Mouse (Mus musculus): ENCODE results near the gene Hist1h2ad. TPM values are rescaled to one million over a fixed set of nuclear protein-coding genes. Genes with fewer than 3 reads are reported as not detected.
"Not testable (repeated sequence)": the region's sequence is repeated elsewhere in the genome, so short reads cannot be mapped to it uniquely, and the experiment has no call there.

Gene Hist1h2ad
- polyA plus RNA-seq, 1 experiment from 2014 or later = 1.3 TPM

GRCm38 (mm10) chr13:23591886-23592285 lies 17.7 kb downstream of the Hist1h2ad start:
- WGBS = 91% methylated on average over 7 of the region's 7 CpGs
- not testable (repeated sequence) for H3K4me2 ChIP-seq (ENCODE audit: low read length); H3K36me3 ChIP-seq (ENCODE audit: control insufficient read depth, insufficient read depth, low read length); H3K9me3 ChIP-seq (ENCODE audit: control insufficient read depth, low read length); H3K4me1 ChIP-seq (ENCODE audit: control insufficient read depth, insufficient read depth, low read depth, low read length); ATAC-seq; H3K4me3 ChIP-seq (ENCODE audit: low read length); H3K27ac ChIP-seq (ENCODE audit: low read depth, low read length); H3K27me3 ChIP-seq (replicated peaks; ENCODE audit: control insufficient read depth, insufficient read depth, low read length); H3K9ac ChIP-seq (ENCODE audit: low read depth, low read length)

GRCm38 (mm10) chr13:23592614-23593013 lies 18.4 kb downstream of the Hist1h2ad start:
- no peaks in the 10 kb centered on the region for H3K9me3 ChIP-seq (ENCODE audit: control insufficient read depth, low read length)
- H3K4me1 ChIP-seq (ENCODE audit: control insufficient read depth, insufficient read depth, low read depth, low read length) = no peaks in the 10 kb centered on the region
- H3K36me3 ChIP-seq (ENCODE audit: control insufficient read depth, insufficient read depth, low read length) = no peaks in the 10 kb centered on the region
- H3K9ac ChIP-seq (ENCODE audit: low read depth, low read length) = no peak overlapping the region
- H3K27ac ChIP-seq (ENCODE audit: low read depth, low read length) = no peak overlapping the region
- no peak for ATAC-seq
- WGBS = 81% methylated on average over 7 of the region's 7 CpGs
- no peak overlapping the region for H3K4me2 ChIP-seq (ENCODE audit: low read length)
- no peak overlapping the region for H3K4me3 ChIP-seq (ENCODE audit: low read length)
- H3K27me3 ChIP-seq (replicated peaks; ENCODE audit: control insufficient read depth, insufficient read depth, low read length) = no peaks in the 10 kb centered on the region

GRCm38 (mm10) chr13:23593051-23593770 lies 19.0 kb downstream of the Hist1h2ad start:
- ATAC-seq = no peak
- no peaks in the 10 kb centered on the region for H3K27me3 ChIP-seq (replicated peaks; ENCODE audit: control insufficient read depth, insufficient read depth, low read length)
- no peaks in the 10 kb centered on the region for H3K9me3 ChIP-seq (ENCODE audit: control insufficient read depth, low read length)
- H3K9ac ChIP-seq (ENCODE audit: low read depth, low read length) = no peak overlapping the region
- no peak overlapping the region for H3K4me3 ChIP-seq (ENCODE audit: low read length)
- no peak overlapping the region for H3K27ac ChIP-seq (ENCODE audit: low read depth, low read length)
- H3K4me1 ChIP-seq (ENCODE audit: control insufficient read depth, insufficient read depth, low read depth, low read length) = no peaks in the 10 kb centered on the region
- 85% methylated on average over 5 of the region's 5 CpGs for WGBS
- no peaks in the 10 kb centered on the region for H3K36me3 ChIP-seq (ENCODE audit: control insufficient read depth, insufficient read depth, low read length)
- H3K4me2 ChIP-seq (ENCODE audit: low read length) = no peak overlapping the region

DNA sequence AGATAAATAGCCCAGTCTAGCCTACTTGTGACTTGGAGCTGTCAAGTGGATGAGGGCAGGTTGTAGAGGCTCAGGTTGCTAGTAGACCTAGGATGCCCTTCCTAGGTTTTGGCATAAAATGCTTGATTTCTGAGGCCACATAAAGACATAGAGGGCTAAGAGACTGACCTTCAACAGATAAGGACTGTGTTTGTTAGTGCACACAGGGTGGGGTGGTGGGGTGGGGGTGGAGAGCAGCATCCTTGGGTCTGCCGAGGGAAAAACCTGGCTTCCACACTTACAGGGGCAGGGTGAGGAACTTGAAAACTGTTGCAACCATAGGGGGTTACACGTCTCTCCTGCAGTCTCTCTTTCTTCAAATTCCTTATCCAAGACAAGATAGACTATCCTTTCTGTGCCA lies 21.0 kb downstream of the Hist1h2ad start:
- no peak for ATAC-seq
- WGBS = 92% methylated on average over 2 of the region's 2 CpGs
- H3K9me3 ChIP-seq (ENCODE audit: control insufficient read depth, low read length) = no peaks in the 10 kb centered on the region

GRCm38 (mm10) chr13:23595622-23596372 lies 21.6 kb downstream of the Hist1h2ad start:
- Histone ChIP-seq H3K27me3 (replicated peaks; ENCODE audit: control insufficient read depth, insufficient read depth, low read length) (no peaks in the 10 kb centered on the region), H3K36me3 (ENCODE audit: control insufficient read depth, insufficient read depth, low read length) (no peaks in the 10 kb centered on the region), H3K9ac (ENCODE audit: low read depth, low read length) (no peak overlapping the region), H3K4me3 (ENCODE audit: low read length) (no peak overlapping the region), H3K4me1 (ENCODE audit: control insufficient read depth, insufficient read depth, low read depth, low read length) (no peaks in the 10 kb centered on the region), H3K4me2 (ENCODE audit: low read length) (no peak overlapping the region), H3K9me3 (ENCODE audit: control insufficient read depth, low read length) (no peaks in the 10 kb centered on the region), H3K27ac (ENCODE audit: low read depth, low read length) (no peak overlapping the region)
- no peak for ATAC-seq
- WGBS = 81% methylated on average over 7 of the region's 7 CpGs

More for the DNA sequence above, 21.0 kb downstream of the Hist1h2ad start:
- Histone ChIP-seq H3K27ac (ENCODE audit: low read depth, low read length) (no peak overlapping the region), H3K4me2 (ENCODE audit: low read length) (no peak overlapping the region), H3K9ac (ENCODE audit: low read depth, low read length) (no peak overlapping the region), H3K27me3 (replicated peaks; ENCODE audit: control insufficient read depth, insufficient read depth, low read length) (no peaks in the 10 kb centered on the region), H3K36me3 (ENCODE audit: control insufficient read depth, insufficient read depth, low read length) (no peaks in the 10 kb centered on the region), H3K4me3 (ENCODE audit: low read length) (no peak overlapping the region), H3K4me1 (ENCODE audit: control insufficient read depth, insufficient read depth, low read depth, low read length) (no peaks in the 10 kb centered on the region)

- H3K4me2 ChIP-seq (ENCODE audit: low read length) = no peak overlapping the region
- ATAC-seq = no peak
- WGBS = 9% methylated on average over 9 of the region's 9 CpGs
- H3K9me3 ChIP-seq (ENCODE audit: control insufficient read depth, low read length) = no peaks in the 10 kb centered on the region
- H3K27ac ChIP-seq (ENCODE audit: low read depth, low read length) = no peak overlapping the region
- H3K27me3 ChIP-seq (replicated peaks; ENCODE audit: control insufficient read depth, insufficient read depth, low read length) = no peaks in the 10 kb centered on the region
- H3K36me3 ChIP-seq (ENCODE audit: control insufficient read depth, insufficient read depth, low read length) = no peaks in the 10 kb centered on the region
- no peaks in the 10 kb centered on the region for H3K4me1 ChIP-seq (ENCODE audit: control insufficient read depth, insufficient read depth, low read depth, low read length)
- H3K4me3 ChIP-seq (ENCODE audit: low read length) = no peak overlapping the region
- no peak overlapping the region for H3K9ac ChIP-seq (ENCODE audit: low read depth, low read length)
Observed at GRCm38 (mm10) chr13:23597957-23598356, 23.8 kb downstream of the Hist1h2ad start.

DNA sequence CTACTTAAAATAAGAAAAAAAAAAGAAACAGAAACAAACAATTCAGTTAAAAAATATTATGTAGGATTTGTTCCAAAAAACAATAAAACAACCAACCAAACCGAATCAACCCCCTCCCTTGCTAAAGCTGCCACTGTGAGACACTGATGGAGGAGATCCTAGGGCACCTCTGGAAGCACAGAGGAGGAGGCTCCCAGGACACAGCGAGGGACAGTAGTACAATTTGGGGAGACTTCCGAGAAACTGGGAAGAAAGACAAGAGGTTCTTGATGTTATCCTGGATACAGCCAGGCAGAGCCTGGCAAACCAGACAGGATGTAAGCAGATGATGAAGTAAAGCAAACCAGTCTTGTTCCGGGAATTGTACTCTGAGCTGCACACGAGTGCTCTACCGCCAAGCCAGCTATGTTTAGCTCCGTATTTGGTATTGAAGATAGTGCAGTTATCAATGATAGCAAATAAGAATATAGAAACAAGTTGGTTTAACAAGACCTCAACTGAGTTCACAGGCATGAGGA lies 29.1 kb downstream of the Hist1h2ad start:
- ATAC-seq = no peak

DNA sequence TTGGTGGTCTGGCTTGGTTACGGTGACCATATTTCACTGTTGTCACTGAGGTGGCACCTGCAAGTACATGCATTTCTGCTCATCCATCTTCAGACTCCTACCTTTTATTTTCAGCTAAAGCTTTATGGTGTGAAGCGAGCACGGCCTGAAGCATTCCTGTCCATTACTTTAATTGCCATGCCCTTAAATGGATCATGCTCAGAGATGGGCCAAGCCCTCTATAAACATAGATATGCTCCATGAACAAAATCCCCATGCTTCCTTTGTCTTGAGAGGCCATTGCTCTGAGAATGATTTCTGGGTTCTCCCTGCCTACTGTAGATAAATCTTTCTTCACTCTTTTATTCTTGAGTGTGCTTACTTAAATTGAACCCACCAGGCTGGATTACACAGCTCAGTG lies 30.3 kb downstream of the Hist1h2ad start:
- H3K9me3 ChIP-seq (ENCODE audit: control insufficient read depth, low read length) = no peaks in the 10 kb centered on the region
- no peak for ATAC-seq
- H3K36me3 ChIP-seq (ENCODE audit: control insufficient read depth, insufficient read depth, low read length) = no peaks in the 10 kb centered on the region
- H3K4me3 ChIP-seq (ENCODE audit: low read length) = no peak overlapping the region
- no peaks in the 10 kb centered on the region for H3K27me3 ChIP-seq (replicated peaks; ENCODE audit: control insufficient read depth, insufficient read depth, low read length)
- no peak overlapping the region for H3K27ac ChIP-seq (ENCODE audit: low read depth, low read length)
- no peak overlapping the region for H3K4me2 ChIP-seq (ENCODE audit: low read length)
- no peak overlapping the region for H3K9ac ChIP-seq (ENCODE audit: low read depth, low read length)
- 92% methylated on average over 3 of the region's 3 CpGs for WGBS
- H3K4me1 ChIP-seq (ENCODE audit: control insufficient read depth, insufficient read depth, low read depth, low read length) = no peaks in the 10 kb centered on the region

More for the DNA sequence above, 29.1 kb downstream of the Hist1h2ad start:
- Histone ChIP-seq H3K4me1 (ENCODE audit: control insufficient read depth, insufficient read depth, low read depth, low read length) (no peaks in the 10 kb centered on the region), H3K9ac (ENCODE audit: low read depth, low read length) (no peak overlapping the region), H3K4me2 (ENCODE audit: low read length) (no peak overlapping the region), H3K9me3 (ENCODE audit: control insufficient read depth, low read length) (no peaks in the 10 kb centered on the region), H3K27me3 (replicated peaks; ENCODE audit: control insufficient read depth, insufficient read depth, low read length) (no peaks in the 10 kb centered on the region), H3K27ac (ENCODE audit: low read depth, low read length) (no peak overlapping the region), H3K4me3 (ENCODE audit: low read length) (no peak overlapping the region), H3K36me3 (ENCODE audit: control insufficient read depth, insufficient read depth, low read length) (no peaks in the 10 kb centered on the region)
- WGBS = 84% methylated on average over 7 of the region's 7 CpGs

DNA sequence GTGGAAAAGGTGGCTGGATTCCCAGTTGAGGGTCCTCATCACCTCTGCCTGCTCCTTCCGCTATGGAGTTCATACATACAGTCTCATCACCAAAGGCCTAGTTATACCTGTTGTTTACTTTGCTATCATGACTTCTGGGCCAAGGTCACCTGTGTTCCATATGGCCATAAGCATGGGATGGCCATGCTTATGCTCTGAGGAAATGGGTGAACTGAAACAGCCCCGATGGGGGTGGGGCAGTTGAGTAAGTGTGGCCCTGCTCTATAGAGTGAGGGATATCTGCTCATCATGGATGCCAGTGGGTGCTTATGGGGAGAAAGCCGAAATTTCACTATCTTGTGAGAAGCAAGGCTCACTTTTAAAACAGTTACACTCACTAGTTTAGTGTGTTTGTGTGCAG lies 30.9 kb downstream of the Hist1h2ad start:
- Histone ChIP-seq H3K36me3 (ENCODE audit: control insufficient read depth, insufficient read depth, low read length) (no peaks in the 10 kb centered on the region), H3K4me2 (ENCODE audit: low read length) (no peak overlapping the region), H3K4me1 (ENCODE audit: control insufficient read depth, insufficient read depth, low read depth, low read length) (no peaks in the 10 kb centered on the region), H3K27me3 (replicated peaks; ENCODE audit: control insufficient read depth, insufficient read depth, low read length) (no peaks in the 10 kb centered on the region), H3K4me3 (ENCODE audit: low read length) (no peak overlapping the region), H3K9ac (ENCODE audit: low read depth, low read length) (no peak overlapping the region), H3K9me3 (ENCODE audit: control insufficient read depth, low read length) (no peaks in the 10 kb centered on the region), H3K27ac (ENCODE audit: low read depth, low read length) (no peak overlapping the region)
- no peak for ATAC-seq
- 97% methylated on average over 3 of the region's 3 CpGs for WGBS
